Mouse (Mus musculus): ENCODE data around the gene Prame. TPM values are rescaled to one million over a fixed set of nuclear protein-coding genes. Genes with fewer than 3 reads are reported as not detected.
"Not testable (repeated sequence)": the region's sequence is repeated elsewhere in the genome, so short reads cannot be mapped to it uniquely, and the experiment has no call there.

Gene Prame
- polyA plus RNA-seq, 1 experiment: not detected

GRCm38 (mm10) chrX:135569467-135569866 is 58.0 kb downstream of the Prame start:
- H3K4me3 ChIP-seq (ENCODE audit: insufficient read depth, low read depth, low read length); H3K4me1 ChIP-seq (ENCODE audit: control insufficient read depth, insufficient read depth, low read length); H3K36me3 ChIP-seq (ENCODE audit: control insufficient read depth, insufficient read depth, low read length); H3K27ac ChIP-seq (ENCODE audit: insufficient read depth, low read depth, low read length); H3K27me3 ChIP-seq (replicated peaks; ENCODE audit: control insufficient read depth, insufficient read depth, low read length): not testable (repeated sequence)
- peak; percentile 68 for TF ChIP-seq CTCF (conservative IDR thresholded peaks at IDR 0.05; ENCODE audit: insufficient read depth, insufficient read length, low read depth, low read length)
- peak; percentile 65 for DNase-seq
- 0% methylated on average over 1 of the region's 2 CpGs for WGBS

DNA sequence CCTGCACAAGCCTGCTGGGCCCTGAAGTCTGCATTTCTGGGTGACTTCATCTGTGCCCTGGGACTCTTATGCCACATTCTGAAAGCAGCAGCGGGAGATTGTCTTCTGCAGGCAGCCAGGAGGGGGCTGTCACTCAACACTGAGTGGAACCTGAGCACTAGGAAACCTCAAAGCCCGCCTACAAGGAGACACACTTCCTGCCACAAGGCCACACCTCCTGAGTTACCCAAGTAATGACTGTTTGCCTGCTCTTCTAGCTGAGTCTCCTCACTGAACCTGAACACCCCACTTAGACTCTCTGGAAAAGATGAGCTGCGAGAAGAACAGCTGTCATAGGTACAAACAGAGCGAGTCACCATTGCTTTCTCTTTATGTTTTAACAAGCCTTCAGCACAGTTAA is 62.6 kb downstream of the Prame start:
- not testable (repeated sequence) for H3K27ac ChIP-seq (ENCODE audit: insufficient read depth, low read depth, low read length); H3K36me3 ChIP-seq (ENCODE audit: control insufficient read depth, insufficient read depth, low read length); DNase-seq; H3K4me3 ChIP-seq (ENCODE audit: insufficient read depth, low read depth, low read length); H3K4me1 ChIP-seq (ENCODE audit: control insufficient read depth, insufficient read depth, low read length); H3K27me3 ChIP-seq (replicated peaks; ENCODE audit: control insufficient read depth, insufficient read depth, low read length)
- WGBS: 58% methylated on average over 4 of the region's 4 CpGs

Other genes with a start within 250 kb of the Prame start
- gene Gm7903, start 193.9 kb downstream of the Prame start, polyA plus RNA-seq (2012; rRNA removed): not detected in 2 replicates
- gene AV320801, start 133.1 kb downstream of the Prame start, polyA plus RNA-seq (2012; rRNA removed): not detected in 2 replicates
- gene Nxf7, start 28.9 kb downstream of the Prame start, polyA plus RNA-seq (2012; rRNA removed): not detected in 2 replicates
- gene Tcp11x2, start 66.1 kb upstream of the Prame start, polyA plus RNA-seq (2012; rRNA removed): not detected in 2 replicates
- gene Tmsb15a, start 97.6 kb upstream of the Prame start, polyA plus RNA-seq (2012; rRNA removed): not detected in 2 replicates
- 0.98 and 1.3 TPM in 2 replicates for gene Armcx5, start 115.0 kb upstream of the Prame start, polyA plus RNA-seq (2012; rRNA removed)
- 11.5 and 11.7 TPM in 2 replicates for gene Gprasp1, start 115.0 kb upstream of the Prame start, polyA plus RNA-seq (2012; rRNA removed)
- 2.2 and 3.3 TPM in 2 replicates for gene Bhlhb9, start 169.9 kb upstream of the Prame start, polyA plus RNA-seq (2012; rRNA removed)
- 1.3 and 1.7 TPM in 2 replicates for gene Gprasp2, start 211.3 kb upstream of the Prame start, polyA plus RNA-seq (2012; rRNA removed)